16 mouse cellular contexts compared by ENCODE assay signal in the genomic region with DNA sequence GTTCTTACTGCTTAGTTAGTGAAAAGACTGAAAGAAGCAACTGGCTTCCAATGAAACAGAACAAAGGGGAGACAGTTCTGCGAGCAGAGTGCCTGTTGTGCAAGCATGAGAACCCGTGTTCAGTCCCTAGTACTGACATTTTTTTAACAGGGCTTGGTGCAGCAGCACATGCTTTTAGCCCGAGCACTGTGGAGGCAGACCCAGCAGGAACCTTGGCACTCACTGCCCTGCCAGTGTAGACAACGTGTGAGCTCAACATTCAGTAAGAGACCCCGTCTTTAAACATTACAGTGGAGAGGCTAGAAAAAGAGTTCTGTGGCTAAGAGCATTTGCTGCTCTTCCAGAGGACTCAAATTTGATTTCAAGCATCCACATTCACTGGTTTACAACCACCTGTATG.
"Had no signal": no experiment of that assay in that cellular context is flagged by ENCODE, and none has a peak within 500 bp of the region (broad histone marks: within the 10 kb centered on the region; RNA-seq: fewer than 3 reads in every experiment).

No protein-coding gene starts in this region.

- H3K4me3 ChIP-seq: lung, embryonic 15.5 days; megakaryocyte, embryonic 14.5 days; midbrain, embryonic 13.5 days; midbrain, embryonic 15.5 days; neural tube, embryonic 12.5 days had no signal

- H3K27ac ChIP-seq: lung, embryonic 15.5 days; macrophage; midbrain, embryonic 13.5 days; midbrain, embryonic 15.5 days; neural tube, embryonic 12.5 days had no signal

- H3K9me3 ChIP-seq: lung, embryonic 15.5 days; megakaryocyte, embryonic 14.5 days; midbrain, embryonic 13.5 days; midbrain, embryonic 15.5 days; neural tube, embryonic 12.5 days had no signal

- H3K27me3 ChIP-seq: lung, embryonic 15.5 days; megakaryocyte, embryonic 14.5 days; midbrain, embryonic 13.5 days; midbrain, embryonic 15.5 days; neural tube, embryonic 12.5 days had no signal

- H3K4me1 ChIP-seq: lung, embryonic 15.5 days; midbrain, embryonic 13.5 days; midbrain, embryonic 15.5 days; neural tube, embryonic 12.5 days had no signal

- H3K9ac ChIP-seq: lung, embryonic 15.5 days; midbrain, embryonic 13.5 days; midbrain, embryonic 15.5 days; neural tube, embryonic 12.5 days had no signal

- DNase-seq: lung, adult 2 months; lung, postnatal 14 days; lung, postnatal 36 days; right cerebral cortex, postnatal 14 days; spleen, adult 18-20 months; thymus, adult 18-20 months; thymus, postnatal 14 days; thymus, postnatal 36 days had no signal

- ATAC-seq: lung, postnatal 0 days; midbrain, embryonic 13.5 days; midbrain, embryonic 15.5 days had no signal

- H3K4me2 ChIP-seq: lung, embryonic 15.5 days; midbrain, embryonic 11.5 days; midbrain, embryonic 13.5 days; midbrain, embryonic 15.5 days; neural tube, embryonic 12.5 days had no signal
